Mouse (Mus musculus): ENCODE data around the gene Wnt3a. TPM values are rescaled to one million over a fixed set of nuclear protein-coding genes. Genes with fewer than 3 reads are reported as not detected.
"Not testable (repeated sequence)": the region's sequence is repeated elsewhere in the genome, so short reads cannot be mapped to it uniquely, and the experiment has no call there.

The Wnt3a gene
- total RNA-seq, 2 experiments from 2014 or later, result not detected

DNA sequence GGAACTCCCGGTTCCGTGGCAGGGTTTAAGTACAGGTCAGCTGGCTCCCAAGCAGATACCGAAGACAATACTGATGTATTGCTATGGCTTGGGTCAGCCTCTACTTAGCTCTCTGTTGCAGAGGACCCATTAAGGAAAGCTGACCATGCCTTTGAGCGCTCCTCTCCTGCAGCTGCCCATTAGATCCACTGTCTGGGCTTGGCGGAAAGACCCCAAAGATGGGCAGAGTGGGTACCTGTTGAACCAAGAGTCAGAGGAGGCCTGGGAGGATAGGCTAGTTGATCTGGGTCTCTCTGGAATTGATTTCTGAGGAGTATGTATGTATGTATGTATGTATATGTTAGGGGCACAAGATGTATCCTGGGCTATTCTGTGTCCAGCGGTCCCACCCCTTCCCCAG is 18.1 kb upstream of the Wnt3a start:
- intact Hi-C loops (cut with DNase I), result loop anchor here (1.0 to 5.0 kb wide), 2 partner anchors 22 to 59 kb away; no protein-coding TSS in a partner anchor

DNA sequence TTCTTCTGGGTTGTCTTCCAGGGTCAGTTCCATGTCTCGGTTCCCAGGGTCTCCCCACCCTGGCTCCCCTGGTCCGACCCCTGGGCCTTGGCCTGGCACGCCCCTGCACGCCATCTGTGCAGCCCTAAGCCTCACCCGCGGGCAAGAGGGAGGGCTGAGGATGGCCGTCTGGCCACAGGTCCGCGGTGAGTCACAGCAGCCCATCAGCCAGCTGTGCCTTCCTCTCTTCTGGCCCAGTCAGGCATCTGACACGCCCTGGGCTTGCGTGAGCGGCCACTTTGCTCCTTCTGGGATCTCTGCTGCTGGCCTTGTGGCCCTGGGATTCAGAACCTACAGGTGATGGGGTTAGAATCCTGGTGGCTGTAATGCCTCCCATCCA is 17.6 kb upstream of the Wnt3a start:
- intact Hi-C loops (cut with DNase I), result loop anchor here (1.0 to 5.0 kb wide), 2 partner anchors 22 to 59 kb away; no protein-coding TSS in a partner anchor
- DNase-seq (ENCODE audit: low spot score), result no peak

More for the DNA sequence above, 18.1 kb upstream of the Wnt3a start:
- no peak for DNase-seq (ENCODE audit: low spot score)

- intact Hi-C loops (cut with DNase I), result loop anchor here (1.0 to 5.0 kb wide), 3 partner anchors 23 to 176 kb away; no protein-coding TSS in a partner anchor
- DNase-seq (ENCODE audit: low spot score), result peak; percentile 71
These were observed 17.0 kb upstream of the Wnt3a start for GRCm38 (mm10) chr11:59307422-59308163.

- peak; percentile 51 for DNase-seq (ENCODE audit: low spot score)
- intact Hi-C loops (cut with DNase I), result loop anchor here (1.0 to 5.0 kb wide), 2 partner anchors 61 to 177 kb away; no protein-coding TSS in a partner anchor
These were observed 16.2 kb upstream of the Wnt3a start, which contains the start of gene Wnt9a for GRCm38 (mm10) chr11:59306461-59307421. TSS of gene Wnt9a (plus strand) at chr11:59306928.

- DNase-seq (ENCODE audit: low spot score), result no peak
- intact Hi-C loops (cut with DNase I), result loop anchor here (5.0 kb wide), 1 partner anchor 61 kb away; no protein-coding TSS in a partner anchor
These were observed 15.3 kb upstream of the Wnt3a start for GRCm38 (mm10) chr11:59305821-59306215.

- intact Hi-C loops (cut with DNase I), result loop anchor here (5.0 kb wide), 1 partner anchor 62 kb away; no protein-coding TSS in a partner anchor
- DNase-seq (ENCODE audit: low spot score), result no peak
These were observed 14.7 kb upstream of the Wnt3a start for GRCm38 (mm10) chr11:59305008-59305820.

GRCm38 (mm10) chr11:59302700-59303569 is 12.4 kb upstream of the Wnt3a start:
- intact Hi-C loops (cut with DNase I), result no loop called here
- DNase-seq (ENCODE audit: low spot score), result peak; percentile 63

- DNase-seq (ENCODE audit: low spot score); intact Hi-C loops (cut with DNase I): not testable (repeated sequence)
These were observed 10.5 kb upstream of the Wnt3a start for GRCm38 (mm10) chr11:59301053-59301452.

GRCm38 (mm10) chr11:59300185-59300584 is 9.6 kb upstream of the Wnt3a start:
- intact Hi-C loops (cut with DNase I), result no loop called here
- no peak for DNase-seq (ENCODE audit: low spot score)

DNA sequence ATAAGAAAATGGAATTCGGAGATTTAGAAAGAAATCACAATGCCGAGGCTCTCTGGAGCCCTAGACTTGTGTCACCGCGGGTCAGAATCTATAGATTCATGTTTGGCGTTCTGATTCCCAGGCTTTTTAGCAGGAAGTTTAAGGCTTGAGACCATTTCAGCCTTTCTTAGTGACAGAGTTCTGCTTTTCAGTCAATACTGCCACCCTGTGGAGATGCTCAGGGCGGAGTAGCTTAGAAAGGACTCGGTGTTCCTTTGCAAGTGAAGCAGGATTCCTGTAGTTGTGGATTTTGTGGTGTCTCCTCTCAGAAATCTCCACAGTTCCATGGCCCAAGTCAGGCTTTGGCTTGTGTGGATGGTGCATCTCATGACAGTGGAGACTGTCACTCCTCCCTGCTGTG is 7.4 kb upstream of the Wnt3a start:
- DNase-seq (ENCODE audit: low spot score), result no peak
- intact Hi-C loops (cut with DNase I), result loop anchor here (10.0 kb wide), 1 partner anchor 363 kb away; the partner anchor contains the start of gene Rnf187

GRCm38 (mm10) chr11:59293616-59294015 is 3.1 kb upstream of the Wnt3a start:
- intact Hi-C loops (cut with DNase I), result loop anchor here (2.0 to 10.0 kb wide), 3 partner anchors 57 to 359 kb away; partner anchors contain the start of gene Rnf187
- no peak for DNase-seq (ENCODE audit: low spot score)

GRCm38 (mm10) chr11:59289706-59290105 is 846 bp downstream of the Wnt3a start:
- no peak for DNase-seq (ENCODE audit: low spot score)
- intact Hi-C loops (cut with DNase I), result loop anchor here (10.0 kb wide), 1 partner anchor 355 kb away; the partner anchor contains the start of gene Rnf187

GRCm38 (mm10) chr11:59284146-59284545 is 6.4 kb downstream of the Wnt3a start:
- no peak for DNase-seq (ENCODE audit: low spot score)
- intact Hi-C loops (cut with DNase I), result no loop called here

- peak; percentile 26 for DNase-seq (ENCODE audit: low spot score)
- intact Hi-C loops (cut with DNase I), result no loop called here
These were observed 7.6 kb downstream of the Wnt3a start for GRCm38 (mm10) chr11:59282933-59283332.

GRCm38 (mm10) chr11:59282111-59282510 is 8.4 kb downstream of the Wnt3a start:
- intact Hi-C loops (cut with DNase I), result no loop called here

DNA sequence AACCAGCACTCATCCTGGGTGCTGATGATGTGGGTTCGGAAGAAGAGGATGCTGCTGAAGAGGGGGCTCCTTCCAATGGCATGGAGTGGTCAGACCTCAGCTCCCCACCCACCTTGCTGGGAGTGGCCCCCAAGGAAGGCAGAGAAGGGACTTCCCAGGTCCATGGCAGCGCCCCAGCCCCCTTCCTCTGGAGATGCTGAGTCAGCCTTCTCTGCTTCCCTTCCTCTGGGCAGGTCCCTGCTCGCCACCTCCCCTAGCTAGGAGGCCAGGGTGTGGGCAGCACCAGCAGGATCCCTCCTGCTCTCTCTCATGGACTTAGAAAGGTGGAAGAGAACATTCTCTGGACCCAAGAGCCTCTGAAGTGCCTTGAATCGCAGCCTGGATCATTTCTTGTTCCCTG is 12.5 kb downstream of the Wnt3a start:
- intact Hi-C loops (cut with DNase I), result no loop called here
- no peak for DNase-seq (ENCODE audit: low spot score)

More at GRCm38 (mm10) chr11:59282111-59282510, 8.4 kb downstream of the Wnt3a start:
- DNase-seq (ENCODE audit: low spot score), result no peak

- DNase-seq (ENCODE audit: low spot score), result no peak
- intact Hi-C loops (cut with DNase I), result no loop called here
These were observed 13.7 kb downstream of the Wnt3a start for GRCm38 (mm10) chr11:59276877-59277276.

GRCm38 (mm10) chr11:59274184-59274583 is 16.4 kb downstream of the Wnt3a start:
- intact Hi-C loops (cut with DNase I), result no loop called here

More at GRCm38 (mm10) chr11:59274184-59274583, 16.4 kb downstream of the Wnt3a start:
- no peak for DNase-seq (ENCODE audit: low spot score)
